Mouse (Mus musculus): ENCODE data around the gene Gtse1.
A peak's percentile ranks its signal among the peaks of the same experiment; 100 is the strongest.

The Gtse1 gene

DNA sequence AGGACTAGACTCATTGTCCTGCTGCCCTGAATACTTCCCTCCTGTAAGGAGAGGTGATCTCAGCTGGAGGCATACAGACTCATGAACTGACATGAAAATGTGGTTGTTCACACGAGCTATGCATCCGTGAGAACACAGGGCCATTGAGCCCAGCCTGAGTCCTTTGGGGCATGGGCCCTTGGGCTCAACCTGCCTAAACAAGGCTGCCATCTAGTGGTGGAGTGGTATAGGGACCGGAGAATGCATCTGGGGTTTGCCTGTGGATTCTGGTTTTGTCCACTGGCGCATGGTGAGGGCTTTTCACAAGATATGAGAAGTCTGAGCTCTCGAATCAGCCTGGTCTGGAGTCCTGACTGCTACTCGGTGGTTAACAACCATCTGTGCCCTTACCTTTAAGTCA, 8.2 kb downstream of the Gtse1 start:
- peak; percentile 85 for DNase-seq (ENCODE audit: low spot score)

- no peak for DNase-seq (ENCODE audit: low spot score)
These were observed 17.8 kb downstream of the Gtse1 start for GRCm38 (mm10) chr15:85877336-85877735.

DNA sequence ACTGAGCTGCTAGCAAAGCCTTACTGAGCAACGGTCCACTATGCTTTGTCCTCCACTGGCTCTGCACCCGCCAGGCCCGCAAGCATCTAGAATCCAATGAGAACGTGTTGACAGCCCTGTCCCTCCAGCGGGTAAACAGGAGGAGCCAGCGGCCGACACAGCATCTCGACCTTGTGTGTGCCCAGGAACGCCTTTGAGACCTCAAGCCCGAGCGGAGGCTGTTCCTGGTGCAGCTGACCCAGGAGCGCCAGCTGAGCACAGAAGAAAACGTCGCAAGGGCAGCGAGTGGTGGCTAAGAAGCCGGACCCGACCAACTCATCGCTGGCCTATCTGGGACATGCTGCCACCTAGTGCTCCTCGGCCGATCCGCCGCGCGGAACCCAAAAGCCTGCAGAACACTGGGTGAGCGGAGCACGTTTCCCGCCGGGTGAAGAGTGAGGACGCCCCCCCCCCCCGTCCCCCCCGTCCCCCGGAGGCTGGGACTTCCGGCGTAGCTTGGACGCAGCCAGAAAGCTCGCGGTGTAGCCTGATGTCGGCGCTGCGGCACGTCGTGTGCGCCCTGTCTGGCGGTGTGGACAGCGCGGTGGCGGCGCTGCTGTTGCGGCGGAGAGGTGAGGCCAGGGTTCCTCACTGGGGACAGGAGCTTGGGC, 19.4 kb downstream of the Gtse1 start, which contains the start of gene Trmu:
Gene Trmu, plus strand, starts transcription at position 465 of the 650 bp plus-strand sequence.
- DNase-seq (ENCODE audit: low spot score), result peak; percentile 95

GRCm38 (mm10) chr15:85879498-85879895, 20.0 kb downstream of the Gtse1 start:
- no peak for DNase-seq (ENCODE audit: low spot score)

- no peak for DNase-seq (ENCODE audit: low spot score)
These were observed 26.1 kb downstream of the Gtse1 start for GRCm38 (mm10) chr15:85885606-85886005.

DNA sequence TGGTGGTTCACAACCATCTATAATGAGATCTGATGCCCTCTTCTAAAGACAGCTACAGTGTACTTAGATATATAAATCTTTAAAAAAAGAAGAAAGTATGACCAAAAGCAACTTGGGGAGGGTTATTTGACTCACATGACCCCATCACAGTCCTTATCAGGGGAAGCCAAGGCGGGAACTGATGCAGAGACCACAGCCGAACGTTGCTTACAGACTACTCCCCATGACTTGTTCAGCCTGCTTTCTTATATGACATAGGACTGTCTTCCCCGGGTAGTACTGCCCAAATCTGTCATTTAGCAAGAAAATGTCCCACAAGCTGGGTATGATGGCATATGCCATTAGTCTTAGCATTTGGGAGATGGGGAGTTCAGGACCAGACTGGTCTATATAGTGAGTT, 29.7 kb downstream of the Gtse1 start:
- no peak for DNase-seq (ENCODE audit: low spot score)

DNA sequence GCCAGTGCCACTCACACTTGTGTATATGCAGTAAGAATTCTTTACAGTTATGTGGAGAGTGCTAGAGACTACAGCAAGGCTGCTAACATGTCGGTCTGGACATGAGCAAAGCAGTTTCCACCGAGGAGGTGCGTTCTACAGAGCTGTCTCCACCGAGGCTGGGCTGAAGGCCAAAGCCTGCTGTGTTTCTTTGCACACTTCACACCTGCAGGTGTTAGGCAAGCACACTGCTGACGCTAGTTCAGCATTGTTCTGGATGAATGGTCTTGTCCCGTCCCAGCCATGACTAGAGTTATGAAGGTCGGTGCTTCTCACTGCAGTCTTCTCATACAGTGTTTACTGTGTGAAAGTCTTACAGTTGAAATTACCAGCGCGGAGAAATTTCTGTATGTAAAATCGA, 32.4 kb downstream of the Gtse1 start:
- DNase-seq (ENCODE audit: low spot score), result no peak

DNA sequence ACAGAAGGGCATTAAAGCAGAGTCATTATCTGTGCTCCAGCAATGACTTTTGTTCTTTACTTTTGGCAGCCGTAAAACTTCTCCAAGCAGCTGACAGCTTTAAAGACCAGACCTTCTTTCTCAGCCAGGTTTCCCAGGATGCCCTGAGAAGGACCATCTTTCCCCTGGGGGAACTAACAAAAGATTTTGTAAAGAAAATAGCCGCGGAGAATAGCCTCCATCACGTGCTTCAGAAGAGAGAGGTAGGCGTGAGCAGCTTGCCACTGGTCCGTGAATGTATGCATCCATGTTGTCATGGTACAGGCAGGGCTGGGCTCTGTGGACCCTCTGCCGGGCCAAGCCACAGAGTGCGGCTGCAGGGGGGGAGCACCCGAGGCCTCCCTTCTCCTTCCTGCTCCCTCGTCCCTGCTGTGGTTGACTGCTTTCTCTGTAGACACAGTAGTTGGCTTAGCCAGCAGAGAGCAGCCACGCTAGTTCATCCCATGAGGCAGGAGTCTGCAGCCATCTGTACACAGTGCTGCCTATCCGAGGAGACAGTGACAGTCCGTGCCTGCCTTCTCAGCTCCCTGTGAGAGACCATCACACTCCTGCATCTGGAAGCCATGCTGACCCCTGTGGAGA, 33.1 kb downstream of the Gtse1 start:
- DNase-seq (ENCODE audit: low spot score), result no peak

DNA sequence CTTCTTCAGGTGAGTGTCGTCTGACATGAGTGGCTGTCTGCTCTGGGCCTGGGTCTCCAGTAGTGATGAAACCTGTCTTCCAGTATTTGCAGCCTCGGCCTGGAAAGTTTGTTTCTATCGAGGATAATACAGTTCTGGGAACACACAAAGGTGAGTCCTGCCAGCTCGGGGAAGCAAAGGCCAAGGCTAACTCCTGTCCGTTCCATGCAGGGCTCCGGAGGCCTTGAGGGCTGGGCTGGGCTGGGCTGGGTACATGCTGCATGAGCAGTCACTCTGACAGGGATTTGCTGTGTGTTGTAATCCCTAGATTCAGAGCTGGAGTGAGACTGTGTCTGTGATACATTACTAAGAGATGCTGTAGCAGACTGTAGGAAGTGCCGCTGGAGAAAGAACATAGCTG, 34.3 kb downstream of the Gtse1 start:
- DNase-seq (ENCODE audit: low spot score), result no peak

DNA sequence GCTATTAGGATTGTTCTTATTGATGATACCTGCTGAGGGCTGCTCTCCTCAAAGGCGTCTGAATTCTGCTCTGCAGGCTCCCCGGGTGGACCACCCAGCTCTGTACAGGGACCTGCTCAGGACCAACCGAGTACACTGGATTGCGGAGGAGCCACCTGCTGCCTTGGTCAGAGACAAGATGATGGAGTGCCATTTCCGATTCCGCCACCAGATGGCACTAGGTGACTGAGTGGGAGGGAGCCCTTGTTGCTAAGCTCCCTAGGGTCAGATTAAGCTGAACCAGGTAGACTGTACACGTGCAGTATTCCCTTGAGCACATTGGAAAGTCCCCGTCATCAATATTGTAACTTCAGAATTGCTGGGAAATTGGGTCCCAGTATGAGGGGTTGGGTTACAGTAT, 36.7 kb downstream of the Gtse1 start:
- DNase-seq (ENCODE audit: low spot score), result peak; percentile 93

- DNase-seq (ENCODE audit: low spot score), result no peak
These were observed 37.6 kb downstream of the Gtse1 start for GRCm38 (mm10) chr15:85897113-85897512.

GRCm38 (mm10) chr15:85899396-85899795, 39.9 kb downstream of the Gtse1 start:
- DNase-seq (ENCODE audit: low spot score), result no peak

DNA sequence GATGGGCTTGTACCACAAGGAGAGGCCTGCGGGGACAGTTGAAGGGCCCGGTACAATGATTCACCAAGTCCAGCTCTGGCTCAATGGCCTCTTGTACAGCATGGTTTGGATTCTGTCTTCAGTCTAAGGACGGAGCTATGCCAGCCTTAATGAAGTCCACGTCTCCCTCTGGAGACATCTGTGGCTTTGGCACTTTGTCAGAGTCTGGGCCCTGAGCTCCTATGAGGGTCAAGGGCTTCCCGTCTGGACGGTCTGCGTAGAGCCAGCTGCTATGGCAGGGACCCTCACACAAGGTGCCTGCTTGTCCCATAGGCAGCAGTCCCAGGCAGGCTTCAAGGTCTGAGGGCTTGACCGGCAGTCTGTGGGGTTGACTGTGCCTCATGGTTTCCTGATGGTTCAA, 40.8 kb downstream of the Gtse1 start:
- no peak for DNase-seq (ENCODE audit: low spot score)

GRCm38 (mm10) chr15:85900801-85901200, 41.3 kb downstream of the Gtse1 start:
- no peak for DNase-seq (ENCODE audit: low spot score)

- no peak for DNase-seq (ENCODE audit: low spot score)
These were observed 43.0 kb downstream of the Gtse1 start for GRCm38 (mm10) chr15:85902505-85902904.

DNA sequence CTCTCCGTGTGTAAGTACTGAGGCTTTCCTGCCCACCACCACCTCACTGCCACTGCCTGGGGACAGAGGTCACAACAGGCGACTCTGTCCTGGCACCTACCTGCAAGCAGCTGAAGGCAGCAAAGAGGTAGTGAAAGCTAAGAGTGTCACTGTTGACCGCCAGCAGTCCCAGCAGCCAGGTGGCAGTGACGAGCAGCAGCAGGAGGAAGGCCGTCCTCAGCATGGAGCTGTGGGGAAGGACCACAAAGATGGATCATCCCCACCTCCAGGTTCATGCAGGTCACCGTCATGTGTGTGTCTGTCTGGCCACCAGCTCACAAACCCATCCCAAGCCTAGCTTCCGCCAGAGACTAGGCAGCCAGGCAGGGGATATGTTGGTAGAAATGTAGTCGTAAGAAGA, 44.3 kb downstream of the Gtse1 start:
- DNase-seq (ENCODE audit: low spot score), result no peak

DNA sequence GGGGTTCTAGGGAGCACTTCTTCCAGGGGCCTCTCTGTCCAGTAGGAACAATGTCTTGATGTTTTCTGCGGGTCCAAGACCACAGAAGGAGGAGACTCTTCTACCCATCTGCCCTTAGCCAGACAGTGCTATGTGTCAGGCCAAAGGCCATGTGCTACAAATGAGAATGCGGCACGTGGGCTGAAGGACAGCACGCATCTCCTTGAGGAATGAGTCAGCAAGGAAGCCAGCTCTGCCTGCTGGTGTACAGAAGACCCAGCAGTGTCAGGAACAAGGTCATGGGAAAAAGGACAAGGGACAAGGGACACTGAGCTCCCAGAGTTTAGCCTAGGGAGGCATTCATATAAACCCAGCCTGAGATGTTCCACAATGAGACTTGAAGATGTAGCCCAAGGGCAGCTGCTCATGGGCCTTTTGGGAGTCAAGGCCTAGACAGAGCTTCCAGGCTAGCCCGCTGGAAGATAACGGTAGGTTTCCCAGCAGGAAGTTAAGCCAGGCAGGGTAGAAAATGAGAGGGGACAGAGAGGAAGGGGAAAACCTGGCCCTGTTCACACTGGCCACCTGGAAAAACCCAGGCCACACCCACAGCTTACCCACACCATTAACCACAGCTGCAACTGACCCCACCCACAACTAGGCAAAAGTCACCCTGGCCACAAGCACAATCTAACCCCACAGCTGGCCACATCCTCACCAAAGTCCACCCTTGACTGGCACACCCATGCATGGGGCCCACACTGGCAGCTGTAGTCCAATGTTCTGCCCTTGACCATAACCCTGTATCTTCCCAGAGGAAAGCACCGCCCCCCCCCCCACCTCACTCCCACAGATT, 49.3 kb downstream of the Gtse1 start:
- no peak for DNase-seq (ENCODE audit: low spot score)

- no peak for DNase-seq (ENCODE audit: low spot score)
These were observed 49.9 kb downstream of the Gtse1 start for GRCm38 (mm10) chr15:85909492-85909829.

GRCm38 (mm10) chr15:85909931-85910330, 50.4 kb downstream of the Gtse1 start:
- DNase-seq (ENCODE audit: low spot score), result no peak

DNA sequence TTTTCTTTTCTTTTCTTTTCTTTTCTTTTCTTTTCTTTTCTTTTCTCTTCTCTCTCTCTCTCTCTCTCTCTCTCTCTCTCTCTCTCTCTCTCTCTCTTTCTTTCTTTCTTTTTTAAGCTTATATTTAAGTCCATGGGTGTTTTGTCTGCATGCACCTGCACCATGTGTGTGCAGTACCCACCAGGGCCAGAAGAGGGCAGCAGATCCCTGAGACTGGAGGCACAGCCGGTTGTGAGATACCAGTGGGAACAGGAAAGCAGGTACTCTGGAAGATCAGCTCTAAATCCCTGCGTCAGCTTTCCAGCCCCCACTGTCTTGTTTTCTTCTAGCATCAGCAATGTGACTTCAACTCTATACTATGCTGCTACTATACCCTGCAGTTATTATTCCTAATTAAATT, 54.1 kb downstream of the Gtse1 start:
- peak; percentile 89 for DNase-seq (ENCODE audit: low spot score)

GRCm38 (mm10) chr15:85919191-85919891, 59.8 kb downstream of the Gtse1 start:
- DNase-seq (ENCODE audit: low spot score), result peak; percentile 21

DNA sequence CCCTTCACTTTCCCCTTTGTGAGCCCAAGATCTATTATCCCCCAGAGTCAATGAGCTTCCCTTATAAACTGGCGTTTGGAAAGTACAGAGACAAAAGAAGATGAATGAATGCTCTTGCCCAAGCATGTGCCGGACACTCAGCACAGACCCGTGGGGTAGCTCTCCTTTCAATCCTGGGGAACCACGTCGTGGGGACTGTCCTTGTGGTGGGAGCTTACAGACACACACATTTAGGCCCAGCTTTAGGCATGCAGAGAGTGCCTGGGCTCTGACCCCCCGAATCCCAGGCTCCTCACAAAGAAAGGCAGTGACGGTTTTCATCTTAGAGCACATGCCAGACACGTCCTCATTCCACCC, 60.3 kb downstream of the Gtse1 start:
- DNase-seq (ENCODE audit: low spot score), result no peak

DNA sequence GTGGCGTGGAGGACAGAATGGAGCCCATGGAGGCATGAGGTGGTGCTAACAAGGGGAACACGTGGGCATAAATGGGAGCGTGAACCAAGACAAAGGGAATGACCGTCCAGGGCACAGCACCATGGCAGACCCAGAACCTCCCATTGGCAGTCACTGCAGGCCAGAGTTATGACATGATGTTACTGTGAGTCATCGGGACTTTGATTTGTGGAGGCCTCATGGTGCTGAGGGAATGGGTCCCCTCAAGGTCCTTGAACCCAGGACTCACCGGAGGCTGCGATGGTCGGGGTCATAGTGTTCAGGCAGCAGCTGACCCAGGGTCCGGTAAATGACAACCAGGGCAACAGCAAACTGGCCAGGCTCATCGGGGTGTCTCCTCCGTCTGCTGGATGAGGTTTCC, 62.3 kb downstream of the Gtse1 start:
- DNase-seq (ENCODE audit: low spot score), result no peak

Data from embryo, embryonic 10 days (tissue).